Comparison of ENCODE assay signal across 25 mouse cellular contexts in the genomic region with DNA sequence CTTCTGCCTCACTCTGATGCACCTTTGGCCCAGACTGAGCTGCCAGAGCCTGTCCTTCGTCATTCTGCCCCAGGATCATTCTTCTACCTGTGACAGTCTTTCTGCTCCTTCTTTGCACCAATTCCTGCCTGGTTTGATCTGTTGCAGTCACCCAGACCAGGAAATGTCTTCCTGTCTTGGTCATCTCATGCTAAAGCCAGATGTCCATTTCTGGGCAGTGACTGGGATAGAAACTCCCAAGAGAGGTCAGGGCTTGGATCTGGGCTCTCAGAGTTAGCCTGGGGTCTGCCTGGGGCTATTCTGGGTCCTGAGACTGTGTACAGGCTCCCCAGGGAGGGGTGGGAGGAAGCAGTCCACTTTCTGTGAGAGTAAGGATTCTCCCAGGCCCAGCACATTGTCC. TPM values are rescaled to one million over a fixed set of nuclear protein-coding genes. Genes with fewer than 3 reads are reported as not detected.
DNase-seq lines count a peak whose midpoint lies in the region; ATAC-seq and TF ChIP-seq lines count a peak whose summit lies in the region.
"Had no signal": no experiment of that assay in that cellular context is flagged by ENCODE, and none has a peak within 500 bp of the region (broad histone marks: within the 10 kb centered on the region; RNA-seq: fewer than 3 reads in every experiment).

No protein-coding gene starts in this region.

- no peaks in the 10 kb centered on the region for H3K36me3 ChIP-seq in heart, embryonic 16.5 days (ENCODE audit: control insufficient read depth, insufficient read depth)
- no peaks in the 10 kb centered on the region for H3K36me3 ChIP-seq in heart, embryonic 12.5 days
- no peaks in the 10 kb centered on the region for H3K36me3 ChIP-seq in megakaryocyte, embryonic 14.5 days (replicated peaks; ENCODE audit: low read length)
- H3K36me3 ChIP-seq: G1E; limb, embryonic 13.5 days; lung, embryonic 15.5 days; neural tube, embryonic 15.5 days had no signal

- peak overlapping the region; percentile 21; the same call in 1 of the 2 replicates for H3K4me3 ChIP-seq in gastrocnemius, adult 2 months
- H3K4me3 ChIP-seq in heart, embryonic 16.5 days (ENCODE audit: low read length): no peak overlapping the region
- H3K4me3 ChIP-seq in heart, embryonic 12.5 days: no peak overlapping the region
- peak overlapping the region; percentile 35 for H3K4me3 ChIP-seq in megakaryocyte, embryonic 14.5 days (replicated peaks)
- H3K4me3 ChIP-seq: layer of hippocampus, adult 2 months; left cerebral cortex, adult 2 months; limb, embryonic 13.5 days; lung, embryonic 15.5 days; neural tube, embryonic 15.5 days had no signal

- intact Hi-C loops in gastrocnemius, adult 2 months (cut with DNase I): no loop called here
- intact Hi-C loops in gastrocnemius, postnatal 14 days (cut with DNase I; ENCODE audit: low total_unique reads): no loop called here

- no peak overlapping the region for H3K9ac ChIP-seq in heart, embryonic 16.5 days (ENCODE audit: low read length)
- no peak overlapping the region for H3K9ac ChIP-seq in heart, embryonic 12.5 days
- H3K9ac ChIP-seq: limb, embryonic 13.5 days; lung, embryonic 15.5 days; neural tube, embryonic 15.5 days had no signal

- no peaks in the 10 kb centered on the region for H3K9me3 ChIP-seq in heart, embryonic 16.5 days (replicated peaks; ENCODE audit: control insufficient read depth, low read length)
- no peaks in the 10 kb centered on the region for H3K9me3 ChIP-seq in heart, embryonic 12.5 days (replicated peaks)
- no peaks in the 10 kb centered on the region for H3K9me3 ChIP-seq in megakaryocyte, embryonic 14.5 days
- H3K9me3 ChIP-seq: G1E; limb, embryonic 13.5 days; lung, embryonic 15.5 days; neural tube, embryonic 15.5 days had no signal

- no peaks in the 10 kb centered on the region for H3K4me1 ChIP-seq in heart, embryonic 16.5 days (ENCODE audit: control insufficient read depth, insufficient read depth, low read length)
- no peaks in the 10 kb centered on the region for H3K4me1 ChIP-seq in heart, embryonic 12.5 days (replicated peaks)
- H3K4me1 ChIP-seq in megakaryocyte, embryonic 14.5 days: peaks cover 41% of the 10 kb centered on the region
- H3K4me1 ChIP-seq: limb, embryonic 13.5 days; lung, embryonic 15.5 days; neural tube, embryonic 15.5 days had no signal

- DNase-seq in gastrocnemius, adult 2 months: peak; percentile 27
- no peak for DNase-seq in gastrocnemius, postnatal 14 days
- DNase-seq in adrenal gland, adult (ENCODE audit: inconsistent age in 2 of 2, low spot score in 1 of 2): no peak
- DNase-seq: adrenal gland, postnatal 14 days; cerebellum, adult 11 months; cerebellum, adult 9-10 months; cerebellum, postnatal 36 days; kidney, postnatal 25 days; midbrain, embryonic 14.5 days; retina, postnatal 1 day; right cerebral cortex, postnatal 14 days had no signal

- WGBS in heart, embryonic 16.5 days: 67% methylated on average over 1 of the region's 1 CpGs
- WGBS in heart, embryonic 12.5 days: 58% methylated on average over 1 of the region's 1 CpGs

- peak overlapping the region; percentile 65 for H3K27ac ChIP-seq in gastrocnemius, adult 2 months
- peak overlapping the region; percentile 10; the same call in 1 of the 2 replicates for H3K27ac ChIP-seq in heart, embryonic 16.5 days (ENCODE audit: low read length)
- no peak overlapping the region for H3K27ac ChIP-seq in heart, embryonic 12.5 days (ENCODE audit: poor library complexity, severe bottlenecking)
- H3K27ac ChIP-seq: layer of hippocampus, adult 2 months; left cerebral cortex, adult 2 months; limb, embryonic 13.5 days; lung, embryonic 15.5 days; neural tube, embryonic 15.5 days had no signal

- H3K4me2 ChIP-seq in heart, embryonic 16.5 days (ENCODE audit: low read depth, low read length): no peak overlapping the region
- H3K4me2 ChIP-seq in heart, embryonic 12.5 days: no peak overlapping the region
- H3K4me2 ChIP-seq: limb, embryonic 13.5 days; liver, embryonic 11.5 days; lung, embryonic 15.5 days; neural tube, embryonic 15.5 days had no signal

- no peaks in the 10 kb centered on the region for H3K27me3 ChIP-seq in heart, embryonic 16.5 days (ENCODE audit: control insufficient read depth, insufficient read depth, low read length)
- H3K27me3 ChIP-seq in heart, embryonic 12.5 days (replicated peaks): no peaks in the 10 kb centered on the region
- peaks cover 3% of the 10 kb centered on the region for H3K27me3 ChIP-seq in megakaryocyte, embryonic 14.5 days (replicated peaks)
- H3K27me3 ChIP-seq: limb, embryonic 13.5 days; lung, embryonic 15.5 days; neural tube, embryonic 15.5 days; Patski had no signal

- ATAC-seq in heart, embryonic 16.5 days (replicated peaks; ENCODE audit: extremely low read depth, insufficient read depth, low FRiP score): no peak
- ATAC-seq in heart, embryonic 12.5 days (ENCODE audit: insufficient number of reproducible peaks, low FRiP score): no peak
- no peak for ATAC-seq in megakaryocyte, adult 5-6 weeks (ENCODE audit: poor library complexity, severe bottlenecking)
- ATAC-seq: forebrain, embryonic 14.5 days; hindbrain, embryonic 16.5 days; Patski had no signal

- no peak for TF ChIP-seq CTCF in gastrocnemius, adult 2 months (IDR thresholded peaks at IDR 0.05)

RNA-seq across cellular contexts. Expression of gene Trpv2, which starts 8.1 kb away (rescaled TPM):
- total RNA-seq in gastrocnemius, adult 2 months (2021): 1 to 10 TPM in 1 of 2 experiments, under 1 TPM in 1; 0.89 to 1.1 TPM
- total RNA-seq in gastrocnemius, postnatal 14 days (2021): 1 to 10 TPM; 1.7 to 2.4 TPM
- 6.1 and 6.8 TPM in 2 replicates for polyA plus RNA-seq in heart, embryonic 16.5 days (2015; fragmentation: Nextera tagmentation; extraction: Ambion mirVana)
- polyA plus RNA-seq in heart, embryonic 12.5 days (2016; fragmentation: Nextera tagmentation; extraction: Ambion mirVana): 4.3 and 4.6 TPM in 2 replicates
- 11.2 and 11.9 TPM in 2 replicates for polyA plus RNA-seq in megakaryocyte, embryonic 14.5 days (2012; ENCODE audit: insufficient read depth, low replicate concordance)
- total RNA-seq in megakaryocyte, adult 5-6 weeks (2015): 24.9 and 27.9 TPM in 2 replicates
- total RNA-seq in megakaryocyte, adult 5-6 weeks (2017): 46.6 and 51.1 TPM in 2 replicates

RNA-seq across cellular contexts. Expression of gene Ubb, which starts 15.2 kb away (rescaled TPM):
- 100 to 1,000 TPM; 776 to 989 TPM for total RNA-seq in gastrocnemius, adult 2 months (2021)
- total RNA-seq in gastrocnemius, postnatal 14 days (2021): 1,000 to 10,000 TPM; 1,001 to 1,005 TPM
- polyA plus RNA-seq in heart, embryonic 16.5 days (2015; fragmentation: Nextera tagmentation; extraction: Ambion mirVana): 2,482 and 2,483 TPM in 2 replicates
- 2,594 and 2,627 TPM in 2 replicates for polyA plus RNA-seq in heart, embryonic 12.5 days (2016; fragmentation: Nextera tagmentation; extraction: Ambion mirVana)
- polyA plus RNA-seq in megakaryocyte, embryonic 14.5 days (2012; ENCODE audit: insufficient read depth, low replicate concordance): 1,084 and 1,175 TPM in 2 replicates
- total RNA-seq in megakaryocyte, adult 5-6 weeks (2015): 1,447 and 1,627 TPM in 2 replicates
- 835 and 1,053 TPM in 2 replicates for total RNA-seq in megakaryocyte, adult 5-6 weeks (2017)

RNA-seq across cellular contexts. Expression of gene Cenpv, which starts 27.1 kb away (rescaled TPM):
- 10 to 100 TPM; 19.2 to 24.3 TPM for total RNA-seq in gastrocnemius, adult 2 months (2021)
- 10 to 100 TPM; 15.4 to 20.4 TPM for total RNA-seq in gastrocnemius, postnatal 14 days (2021)
- 18.0 and 21.4 TPM in 2 replicates for polyA plus RNA-seq in heart, embryonic 16.5 days (2015; fragmentation: Nextera tagmentation; extraction: Ambion mirVana)
- polyA plus RNA-seq in heart, embryonic 12.5 days (2016; fragmentation: Nextera tagmentation; extraction: Ambion mirVana): 19.7 and 22.1 TPM in 2 replicates
- polyA plus RNA-seq in megakaryocyte, embryonic 14.5 days (2012; ENCODE audit: insufficient read depth, low replicate concordance): 10.8 and 13.9 TPM in 2 replicates
- total RNA-seq in megakaryocyte, adult 5-6 weeks (2015): 5.2 and 8.7 TPM in 2 replicates
- total RNA-seq in megakaryocyte, adult 5-6 weeks (2017): 3.1 and 3.9 TPM in 2 replicates

Comparison
In these comparisons a context has a peak if more than half of its experiments do, and no peak if none do; other contexts are left out.
1. H3K4me3 ChIP-seq: peak in gastrocnemius, adult 2 months (single experiment) and megakaryocyte, embryonic 14.5 days (single experiment); none in heart, embryonic 16.5 days (single experiment) and heart, embryonic 12.5 days (single experiment).
2. RNA of gene Trpv2, which starts 8.1 kb away (total RNA-seq): 24.9 to 51.1 TPM in megakaryocyte, adult 5-6 weeks; 1.7 to 2.4 TPM in gastrocnemius, postnatal 14 days and 0.89 to 1.1 TPM in gastrocnemius, adult 2 months; every median in the first group is over 4 times any median in the second.